Mouse (Mus musculus) intestine, embryonic 16.5 days (tissue): ENCODE measurements around the gene Pgls. TPM values are rescaled to one million over a fixed set of nuclear protein-coding genes. Genes with fewer than 3 reads are reported as not detected.
A peak's percentile ranks its signal among the peaks of the same experiment; 100 is the strongest.

Source experiments
- ATAC-seq: fragments of 200-750 bp; cut with Nextera tagmentation; 2 replicates; pipeline ENCODE4 v1.8.0; 2017; ENCODE audit warnings: moderate TSS enrichment, moderate library complexity
- H3K27ac ChIP-seq: fragments of 300-500 bp; sonication (generic); 2 replicates; pipeline ENCODE4 v1.5.1; 2014; ENCODE audit warnings: mild to moderate bottlenecking, low read length
- H3K27me3 ChIP-seq: fragments of 300-500 bp; sonication (generic); replicated peaks from 2 replicates; pipeline ENCODE4 v1.6.1; 2014; ENCODE audit warnings: low read length, control low read depth, mixed read lengths; ENCODE audit not compliant: control insufficient read depth, insufficient read depth
- H3K36me3 ChIP-seq: fragments of 300-500 bp; sonication (generic); 2 replicates; pipeline ENCODE4 v1.6.1; 2014; ENCODE audit warnings: low read length, control low read depth; ENCODE audit not compliant: control insufficient read depth, insufficient read depth
- H3K4me1 ChIP-seq: fragments of 300-500 bp; sonication (generic); 2 replicates; pipeline ENCODE4 v1.6.1; 2014; ENCODE audit warnings: low read length, control low read depth, mixed read lengths; ENCODE audit not compliant: control insufficient read depth, insufficient read depth
- H3K4me2 ChIP-seq: fragments of 300-500 bp; sonication (generic); 2 replicates; pipeline ENCODE4 v1.6.1; 2014; ENCODE audit warnings: low read depth, low read length, control low read depth
- H3K4me3 ChIP-seq: fragments of 300-500 bp; sonication (generic); 2 replicates; pipeline ENCODE4 v1.5.1; 2014; ENCODE audit warnings: mild to moderate bottlenecking, low read length
- H3K9ac ChIP-seq: fragments of 300-500 bp; sonication (generic); 2 replicates; pipeline ENCODE4 v1.6.1; 2014; ENCODE audit warnings: low read depth, low read length
- H3K9me3 ChIP-seq: fragments of 300-500 bp; sonication (generic); 2 replicates; pipeline ENCODE4 v1.6.1; 2016; ENCODE audit warnings: low read length, control low read depth; ENCODE audit not compliant: control insufficient read depth
- WGBS: fragments of 180-500 bp; shearing (Covaris S2); extraction: QIAGEN DNeasy Blood & Tissue Kit; methylation state at CpG from one replicate; pipeline ENCODE4 v1.1.7; 2014; 5-methylcytosine and 5-hydroxymethylcytosine counted together
- polyA plus RNA-seq: library from polyadenylated mRNA; unstranded; fragments of >200 nt; fragmentation: Nextera tagmentation; extraction: Ambion mirVana; gene quantifications from 2 replicates; pipeline ENCODE4 v1.2.1, GENCODE M21; 2015

The Pgls gene
- polyA plus RNA-seq, 1 experiment from 2014 or later = 252 TPM

DNA sequence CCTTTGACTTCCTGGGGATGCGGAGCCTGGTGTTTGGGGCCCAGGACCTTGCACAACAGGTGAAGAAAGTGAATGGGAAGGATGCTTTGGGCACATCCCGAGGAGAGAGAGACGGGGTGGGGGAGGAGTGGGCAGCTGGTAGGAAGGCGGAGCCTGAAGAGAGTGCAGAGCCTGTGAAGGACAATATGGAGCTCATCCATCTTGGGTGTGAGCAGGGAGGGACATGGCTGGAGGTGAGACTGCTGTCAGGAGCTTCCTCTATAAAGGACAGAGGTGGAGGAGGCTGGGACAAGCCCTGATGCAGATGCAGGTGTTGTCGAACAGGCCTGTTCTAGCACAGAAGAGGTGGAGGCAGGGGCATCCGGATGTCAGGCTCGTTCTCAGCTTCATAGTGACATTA, 12.0 kb downstream of the Pgls start:
- no peak overlapping the region for H3K27ac ChIP-seq
- ATAC-seq = no peak
- no peaks in the 10 kb centered on the region for H3K36me3 ChIP-seq
- peaks cover 15% of the 10 kb centered on the region for H3K4me1 ChIP-seq
- H3K27me3 ChIP-seq = peaks cover 7% of the 10 kb centered on the region
- 61% methylated on average over 7 of the region's 7 CpGs for WGBS
- no peaks in the 10 kb centered on the region for H3K9me3 ChIP-seq
- no peak overlapping the region for H3K4me2 ChIP-seq
- no peak overlapping the region for H3K9ac ChIP-seq
- no peak overlapping the region for H3K4me3 ChIP-seq

DNA sequence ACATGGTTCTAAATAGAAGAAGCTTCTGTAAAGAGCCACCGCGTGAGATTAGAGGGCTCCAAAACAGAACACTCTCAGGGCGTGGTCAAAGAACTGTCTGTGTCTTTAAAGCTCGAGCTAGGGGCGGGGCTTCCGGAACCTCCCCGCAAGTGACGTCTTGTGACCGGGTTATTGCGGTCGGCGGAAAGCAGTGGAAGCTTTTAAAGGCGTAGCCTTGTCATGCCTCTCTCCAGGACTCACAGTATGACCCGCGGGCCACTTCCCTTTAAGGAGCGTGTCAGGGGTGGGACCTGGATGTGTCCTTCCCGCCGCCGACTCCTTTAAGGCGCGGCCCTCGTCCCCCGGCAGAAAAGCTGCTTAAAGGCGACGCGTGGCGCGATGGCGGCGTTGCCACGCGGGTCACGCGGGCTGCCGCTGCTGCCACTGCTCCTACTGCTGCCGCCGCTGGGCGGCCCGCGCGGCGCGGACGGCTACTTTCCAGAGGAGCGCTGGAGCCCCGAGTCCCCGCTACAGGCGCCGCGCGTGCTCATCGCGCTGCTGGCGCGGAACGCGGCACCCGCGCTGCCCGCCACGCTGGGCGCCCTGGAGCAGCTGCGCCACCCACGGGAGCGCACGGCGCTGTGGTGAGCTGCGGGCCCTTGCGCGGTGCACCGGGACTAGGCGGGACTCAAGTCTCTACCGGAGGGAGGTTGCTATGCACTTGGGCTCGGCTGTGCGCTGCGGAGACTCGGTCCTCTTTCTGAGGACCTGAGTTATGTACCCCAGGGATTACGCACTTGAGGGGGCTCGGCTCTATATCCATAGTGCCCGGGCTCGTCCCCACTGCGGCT, 19.1 kb downstream of the Pgls start, which contains the start of gene Colgalt1:
Gene Colgalt1, plus strand, starts transcription at position 177 of the 830 bp plus-strand sequence.
- Histone ChIP-seq H3K27me3 (no peaks in the 10 kb centered on the region), H3K4me2 (peak within 1 kb of the TSS; percentile 90), H3K4me3 (peak within 1 kb of the TSS; percentile 93), H3K27ac (peak within 1 kb of the TSS; percentile 91), H3K9ac (peak within 1 kb of the TSS; percentile 93), H3K36me3 (peaks cover 5% of the 10 kb centered on the region; the same call in 1 of the 2 replicates), H3K9me3 (no peaks in the 10 kb centered on the region), H3K4me1 (peaks cover 9% of the 10 kb centered on the region)
- WGBS = under 1% methylated on average over 82 of the region's 82 CpGs
- peak; percentile 99 for ATAC-seq

- Histone ChIP-seq H3K27me3 (no peaks in the 10 kb centered on the region), H3K9ac (peak overlapping the region; percentile 93), H3K4me2 (peak overlapping the region; percentile 90), H3K27ac (peak overlapping the region; percentile 47; the same call in 1 of the 2 replicates), H3K36me3 (peaks cover 6% of the 10 kb centered on the region; the same call in 1 of the 2 replicates), H3K4me1 (peaks cover 9% of the 10 kb centered on the region), H3K4me3 (peak overlapping the region; percentile 93), H3K9me3 (no peaks in the 10 kb centered on the region)
- WGBS = 24% methylated on average over 5 of the region's 5 CpGs
- peak; percentile 24 for ATAC-seq
Measured at GRCm38 (mm10) chr8:71612141-71612540, 20.2 kb downstream of the Pgls start.

DNA sequence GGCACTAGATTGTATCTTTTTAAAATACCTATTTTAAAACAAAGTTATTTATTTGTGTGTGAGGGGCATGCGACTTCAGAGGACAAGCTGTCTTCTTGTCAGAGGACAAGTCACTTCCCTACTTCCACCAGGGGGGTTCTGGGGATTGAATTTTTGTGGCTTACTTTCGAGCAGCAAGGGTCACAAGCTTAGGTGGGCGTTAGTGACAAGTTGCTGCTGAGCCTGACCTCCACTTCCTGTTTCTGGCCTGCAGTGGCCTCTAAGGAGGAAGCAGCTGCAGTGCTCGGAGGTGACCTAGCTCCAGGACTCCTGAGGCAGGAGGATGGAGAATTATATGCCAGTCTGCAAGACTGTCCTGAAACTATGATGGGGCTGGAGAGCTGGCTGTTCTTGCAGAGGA, 21.4 kb downstream of the Pgls start:
- Histone ChIP-seq H3K4me1 (peaks cover 9% of the 10 kb centered on the region), H3K9me3 (no peaks in the 10 kb centered on the region), H3K36me3 (peaks cover 15% of the 10 kb centered on the region), H3K27ac (no peak overlapping the region), H3K4me3 (no peak overlapping the region), H3K4me2 (no peak overlapping the region), H3K27me3 (no peaks in the 10 kb centered on the region), H3K9ac (no peak overlapping the region; the same call in 1 of the 2 replicates)
- WGBS = 58% methylated on average over 4 of the region's 4 CpGs
- no peak for ATAC-seq

DNA sequence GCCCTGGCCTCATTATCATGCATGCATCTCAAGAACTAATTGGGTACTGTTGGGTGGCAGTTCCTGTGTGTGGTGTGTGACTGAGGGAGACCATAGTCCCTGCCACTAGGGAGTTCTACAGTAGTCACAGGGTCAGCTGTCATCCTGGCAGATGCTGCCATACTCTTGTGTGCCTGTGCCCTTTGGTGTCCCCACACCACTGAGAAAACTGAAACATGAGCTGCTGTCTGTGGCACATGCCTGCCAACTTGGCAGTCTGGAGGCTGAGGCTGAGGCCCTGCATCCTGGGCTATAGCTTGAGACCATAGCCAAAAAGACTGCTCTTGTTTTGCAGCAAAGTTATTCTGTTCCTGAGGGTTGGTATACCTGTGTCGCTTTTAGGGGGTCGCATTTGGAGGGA, 27.8 kb downstream of the Pgls start:
- Histone ChIP-seq H3K4me3 (no peak overlapping the region), H3K4me2 (no peak overlapping the region), H3K27me3 (no peaks in the 10 kb centered on the region), H3K9ac (no peak overlapping the region), H3K4me1 (no peaks in the 10 kb centered on the region), H3K27ac (no peak overlapping the region), H3K9me3 (peaks cover 18% of the 10 kb centered on the region), H3K36me3 (peaks cover 65% of the 10 kb centered on the region)
- no peak for ATAC-seq
- 98% methylated on average over 2 of the region's 2 CpGs for WGBS

DNA sequence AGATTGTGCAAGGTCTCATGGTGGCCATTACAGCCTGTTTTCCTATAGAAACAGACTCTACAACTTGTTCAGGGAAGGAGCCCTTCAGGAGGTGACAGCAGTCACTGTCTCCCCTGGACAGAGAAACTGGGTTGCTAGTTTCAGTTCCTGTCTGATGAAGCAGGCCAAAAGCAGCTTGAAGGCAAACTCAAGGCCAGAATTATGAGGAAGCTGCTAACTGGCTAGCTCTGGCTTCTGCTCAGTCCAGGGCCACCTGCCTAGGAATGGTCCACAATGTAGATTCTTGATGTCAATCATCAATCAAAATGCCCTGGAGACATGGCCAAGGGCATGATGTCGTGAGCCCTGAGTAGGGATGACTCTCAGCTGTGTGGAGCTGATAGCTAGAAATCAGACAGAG, 33.1 kb downstream of the Pgls start:
- Histone ChIP-seq H3K9ac (no peak overlapping the region), H3K27ac (no peak overlapping the region), H3K9me3 (peaks cover 18% of the 10 kb centered on the region), H3K4me2 (no peak overlapping the region), H3K36me3 (peaks cover 40% of the 10 kb centered on the region), H3K4me3 (no peak overlapping the region), H3K27me3 (peaks cover 3% of the 10 kb centered on the region; the same call in 1 of the 2 replicates), H3K4me1 (peaks cover 25% of the 10 kb centered on the region)
- WGBS = 58% methylated on average over 1 of the region's 1 CpGs
- ATAC-seq = no peak

- no peak overlapping the region for H3K4me2 ChIP-seq
- peaks cover 25% of the 10 kb centered on the region for H3K4me1 ChIP-seq
- H3K27ac ChIP-seq = no peak overlapping the region
- H3K4me3 ChIP-seq = no peak overlapping the region
- 86% methylated on average over 9 of the region's 9 CpGs for WGBS
- H3K9me3 ChIP-seq = peaks cover 18% of the 10 kb centered on the region
- H3K36me3 ChIP-seq = peaks cover 27% of the 10 kb centered on the region
- peaks cover 6% of the 10 kb centered on the region; the same call in 1 of the 2 replicates for H3K27me3 ChIP-seq
- ATAC-seq = no peak
- H3K9ac ChIP-seq = no peak overlapping the region
Measured at GRCm38 (mm10) chr8:71626753-71627152, 34.8 kb downstream of the Pgls start.

GRCm38 (mm10) chr8:71627265-71628099, 35.5 kb downstream of the Pgls start:
- Histone ChIP-seq H3K4me2 (no peak overlapping the region), H3K4me1 (peaks cover 25% of the 10 kb centered on the region), H3K36me3 (peaks cover 20% of the 10 kb centered on the region), H3K9me3 (peaks cover 12% of the 10 kb centered on the region), H3K27me3 (peaks cover 6% of the 10 kb centered on the region; the same call in 1 of the 2 replicates), H3K9ac (peak overlapping the region; percentile 35; the same call in 1 of the 2 replicates), H3K4me3 (no peak overlapping the region), H3K27ac (peak overlapping the region; percentile 46; the same call in 1 of the 2 replicates)
- 49% methylated on average over 9 of the region's 9 CpGs for WGBS
- no peak for ATAC-seq
